Mouse (Mus musculus) bone marrow, adult 2 months (tissue): ENCODE measurements around the gene Krt35. TPM values are rescaled to one million over a fixed set of nuclear protein-coding genes. Genes with fewer than 3 reads are reported as not detected.

Experiments used
- H3K27ac ChIP-seq: fragments of 200-500 bp; 2 replicates; pipeline ENCODE4 v1.5.1; 2012; ENCODE audit warnings: low read depth, mild to moderate bottlenecking, control low read depth, inconsistent platforms, low read length; ENCODE audit not compliant: control insufficient read depth, poor library complexity, insufficient read depth
- H3K4me1 ChIP-seq: fragments of 200-500 bp; 2 replicates; pipeline ENCODE4 v1.6.1; 2011; ENCODE audit warnings: low read length; ENCODE audit not compliant: control insufficient read depth, insufficient read depth
- H3K4me3 ChIP-seq: fragments of 200-500 bp; replicated peaks from 2 replicates; pipeline ENCODE3; 2011; ENCODE audit warnings: mild to moderate bottlenecking, low read depth, low read length, control low read depth; ENCODE audit not compliant: control insufficient read depth
- CTCF ChIP-seq: fragments of 200-500 bp; IDR thresholded peaks from 2 replicates; pipeline ENCODE4 v1.5.1; 2011; ENCODE audit warnings: low read length, control low read depth; ENCODE audit not compliant: control insufficient read depth, insufficient read depth
- POLR2A ChIP-seq: fragments of 200-500 bp; IDR thresholded peaks from 2 replicates; pipeline ENCODE4 v1.6.1; 2011; ENCODE audit warnings: low read depth, mild to moderate bottlenecking, control low read depth, low read length, borderline replicate concordance; ENCODE audit not compliant: control insufficient read depth
- WGBS: fragments of 180-500 bp; shearing (Covaris S2); methylation state at CpG from one replicate; pipeline ENCODE4 v1.1.7; 2018; 5-methylcytosine and 5-hydroxymethylcytosine counted together
- polyA plus RNA-seq: library from polyadenylated mRNA; stranded (reverse); fragments of >200 nt; gene quantifications from 2 replicates; pipeline ENCODE4 v1.2.4, GENCODE M21; 2011; ENCODE audit warnings: low replicate concordance; ENCODE audit not compliant: missing spikeins, insufficient read depth, insufficient read length

The Krt35 gene
- polyA plus RNA-seq, 1 experiment, result not detected

- H3K4me1 ChIP-seq, result no peaks in the 10 kb centered on the region
- H3K4me3 ChIP-seq, result no peak within 1 kb of the TSS
- WGBS, result 62% methylated on average over 3 of the region's 3 CpGs
- H3K27ac ChIP-seq, result no peak within 1 kb of the TSS
- TF ChIP-seq POLR2A (no peak), CTCF (no peak)
Observed at GRCm38 (mm10) chr11:100121466-100121865, 25.4 kb upstream of the Krt35 start, which contains the start of gene Krt13. Krt13 (minus strand) TSS chr11:100121566.

GRCm38 (mm10) chr11:100120331-100120730 is 24.3 kb upstream of the Krt35 start:
- WGBS, result 83% methylated on average over 5 of the region's 5 CpGs
- TF ChIP-seq POLR2A, result no peak
- no peak for TF ChIP-seq CTCF
- H3K4me1 ChIP-seq, result no peaks in the 10 kb centered on the region
- H3K27ac ChIP-seq, result no peak overlapping the region
- no peak overlapping the region for H3K4me3 ChIP-seq

- no peak overlapping the region for H3K27ac ChIP-seq
- WGBS, result 88% methylated on average over 2 of the region's 2 CpGs
- H3K4me3 ChIP-seq, result no peak overlapping the region
- TF ChIP-seq CTCF (no peak), POLR2A (no peak)
- no peaks in the 10 kb centered on the region for H3K4me1 ChIP-seq
Observed at GRCm38 (mm10) chr11:100113742-100114029, 17.6 kb upstream of the Krt35 start.

- no peak for TF ChIP-seq POLR2A
- no peak for TF ChIP-seq CTCF
- WGBS, result 76% methylated on average over 11 of the region's 11 CpGs
- no peak overlapping the region for H3K27ac ChIP-seq
- no peaks in the 10 kb centered on the region for H3K4me1 ChIP-seq
- H3K4me3 ChIP-seq, result no peak overlapping the region
Observed at GRCm38 (mm10) chr11:100112935-100113741, 17.1 kb upstream of the Krt35 start.

- no peaks in the 10 kb centered on the region for H3K4me1 ChIP-seq
- H3K27ac ChIP-seq, result no peak within 1 kb of the TSS
- TF ChIP-seq CTCF, result no peak
- TF ChIP-seq POLR2A, result no peak
- H3K4me3 ChIP-seq, result no peak within 1 kb of the TSS
- WGBS, result 73% methylated on average over 6 of the region's 6 CpGs
Observed at GRCm38 (mm10) chr11:100105576-100106122, 9.6 kb upstream of the Krt35 start, which contains the start of gene Krt36. Krt36 (minus strand) TSS chr11:100105626.

GRCm38 (mm10) chr11:100102693-100103429 is 6.8 kb upstream of the Krt35 start:
- 63% methylated on average over 15 of the region's 15 CpGs for WGBS
- no peak overlapping the region for H3K27ac ChIP-seq
- no peak overlapping the region for H3K4me3 ChIP-seq
- TF ChIP-seq CTCF (no peak), POLR2A (no peak)
- H3K4me1 ChIP-seq, result no peaks in the 10 kb centered on the region

GRCm38 (mm10) chr11:100100391-100100790 is 4.3 kb upstream of the Krt35 start:
- 71% methylated on average over 4 of the region's 4 CpGs for WGBS
- H3K4me1 ChIP-seq, result no peaks in the 10 kb centered on the region
- H3K4me3 ChIP-seq, result no peak overlapping the region
- no peak for TF ChIP-seq CTCF
- no peak for TF ChIP-seq POLR2A
- H3K27ac ChIP-seq, result no peak overlapping the region

GRCm38 (mm10) chr11:100097819-100098218 is 1.8 kb upstream of the Krt35 start:
- no peak overlapping the region for H3K27ac ChIP-seq
- no peak overlapping the region for H3K4me3 ChIP-seq
- TF ChIP-seq POLR2A (no peak), CTCF (no peak)
- H3K4me1 ChIP-seq, result no peaks in the 10 kb centered on the region
- 70% methylated on average over 9 of the region's 9 CpGs for WGBS
